Mouse (Mus musculus) kidney, embryonic 14.5 days (tissue): ENCODE measurements around the gene Dnaaf5. TPM values are rescaled to one million over a fixed set of nuclear protein-coding genes. Genes with fewer than 3 reads are reported as not detected.

Source experiments
- ATAC-seq: fragments of 200-750 bp; cut with Nextera tagmentation; 2 replicates; pipeline ENCODE4 v1.8.0; 2017; ENCODE audit warnings: moderate number of reproducible peaks, mild to moderate bottlenecking, moderate TSS enrichment, moderate library complexity; ENCODE audit not compliant: low FRiP score, low TSS enrichment
- H3K27ac ChIP-seq: fragments of 300-500 bp; sonication (generic); 2 replicates; pipeline ENCODE4 v1.5.1; 2014; ENCODE audit warnings: low read depth, mild to moderate bottlenecking, low read length, moderate library complexity, mixed read lengths
- H3K27me3 ChIP-seq: fragments of 300-500 bp; sonication (generic); 2 replicates; pipeline ENCODE4 v1.6.1; 2014; ENCODE audit warnings: mild to moderate bottlenecking, low read length; ENCODE audit not compliant: control insufficient read depth, insufficient read depth
- H3K36me3 ChIP-seq: fragments of 300-500 bp; sonication (generic); 2 replicates; pipeline ENCODE4 v1.6.1; 2014; ENCODE audit warnings: low read length, mixed read lengths; ENCODE audit not compliant: control insufficient read depth, insufficient read depth
- H3K4me1 ChIP-seq: fragments of 300-500 bp; sonication (generic); 2 replicates; pipeline ENCODE4 v1.6.1; 2014; ENCODE audit warnings: low read length, mixed read lengths; ENCODE audit not compliant: control insufficient read depth, insufficient read depth
- H3K4me2 ChIP-seq: fragments of 300-500 bp; sonication (generic); replicated peaks from 2 replicates; pipeline ENCODE4 v1.6.1; 2014; ENCODE audit warnings: low read depth, mild to moderate bottlenecking, low read length
- H3K4me3 ChIP-seq: fragments of 300-500 bp; sonication (generic); 2 replicates; pipeline ENCODE4 v1.5.1; 2014; ENCODE audit warnings: mild to moderate bottlenecking, low read length
- H3K9ac ChIP-seq: fragments of 300-500 bp; sonication (generic); 2 replicates; pipeline ENCODE4 v1.6.1; 2014; ENCODE audit warnings: low read depth, mild to moderate bottlenecking, low read length, moderate library complexity
- H3K9me3 ChIP-seq: fragments of 300-500 bp; sonication (generic); 2 replicates; pipeline ENCODE4 v1.6.1; 2016; ENCODE audit warnings: low read length; ENCODE audit not compliant: control insufficient read depth
- WGBS: fragments of 180-500 bp; shearing (Covaris S2); extraction: QIAGEN DNeasy Blood & Tissue Kit; methylation state at CpG from one replicate; pipeline ENCODE4 v1.1.7; 2014; 5-methylcytosine and 5-hydroxymethylcytosine counted together
- polyA plus RNA-seq: library from polyadenylated mRNA; unstranded; fragments of >200 nt; fragmentation: Nextera tagmentation; extraction: Ambion mirVana; gene quantifications from 2 replicates; pipeline ENCODE4 v1.2.1, GENCODE M21; 2014

Dnaaf5 gene
- polyA plus RNA-seq, 1 experiment from 2014 or later: 11.5 TPM

DNA sequence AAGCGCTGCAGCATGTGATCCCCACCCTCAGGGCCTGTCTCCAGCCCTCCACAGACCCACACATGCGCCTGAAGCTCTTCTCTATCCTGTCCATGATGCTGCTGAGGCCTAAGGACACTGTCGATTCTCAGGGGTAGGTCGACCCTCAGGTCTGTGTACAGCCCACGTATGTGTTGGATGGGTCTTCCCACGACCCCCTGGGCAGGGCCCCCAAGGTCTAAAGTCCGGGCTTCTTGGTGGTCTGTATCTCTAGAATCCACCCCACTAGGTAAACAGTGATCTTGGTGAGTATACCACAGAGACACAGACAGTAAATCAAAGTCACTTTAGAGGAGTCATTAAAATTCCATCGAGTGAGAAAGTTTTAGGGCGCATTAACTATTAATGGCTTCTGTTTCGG is 24.1 kb downstream of the Dnaaf5 start:
- Histone ChIP-seq H3K36me3 (peaks cover 50% of the 10 kb centered on the region), H3K9ac (peak overlapping the region; percentile 34; the same call in 1 of the 2 replicates), H3K4me1 (peaks cover 20% of the 10 kb centered on the region), H3K4me2 (no peak overlapping the region), H3K27me3 (no peaks in the 10 kb centered on the region), H3K9me3 (no peaks in the 10 kb centered on the region), H3K27ac (peak overlapping the region; percentile 88), H3K4me3 (no peak overlapping the region)
- 12% methylated on average over 10 of the region's 10 CpGs for WGBS
- peak; percentile 59 for ATAC-seq

GRCm38 (mm10) chr5:139174556-139175547 is 24.8 kb downstream of the Dnaaf5 start:
- Histone ChIP-seq H3K9me3 (no peaks in the 10 kb centered on the region), H3K4me1 (peaks cover 20% of the 10 kb centered on the region), H3K36me3 (peaks cover 52% of the 10 kb centered on the region), H3K27me3 (no peaks in the 10 kb centered on the region), H3K4me3 (no peak overlapping the region), H3K27ac (peak overlapping the region; percentile 88), H3K9ac (no peak overlapping the region), H3K4me2 (no peak overlapping the region)
- WGBS: 13% methylated on average over 10 of the region's 10 CpGs
- ATAC-seq: peak; percentile 78

DNA sequence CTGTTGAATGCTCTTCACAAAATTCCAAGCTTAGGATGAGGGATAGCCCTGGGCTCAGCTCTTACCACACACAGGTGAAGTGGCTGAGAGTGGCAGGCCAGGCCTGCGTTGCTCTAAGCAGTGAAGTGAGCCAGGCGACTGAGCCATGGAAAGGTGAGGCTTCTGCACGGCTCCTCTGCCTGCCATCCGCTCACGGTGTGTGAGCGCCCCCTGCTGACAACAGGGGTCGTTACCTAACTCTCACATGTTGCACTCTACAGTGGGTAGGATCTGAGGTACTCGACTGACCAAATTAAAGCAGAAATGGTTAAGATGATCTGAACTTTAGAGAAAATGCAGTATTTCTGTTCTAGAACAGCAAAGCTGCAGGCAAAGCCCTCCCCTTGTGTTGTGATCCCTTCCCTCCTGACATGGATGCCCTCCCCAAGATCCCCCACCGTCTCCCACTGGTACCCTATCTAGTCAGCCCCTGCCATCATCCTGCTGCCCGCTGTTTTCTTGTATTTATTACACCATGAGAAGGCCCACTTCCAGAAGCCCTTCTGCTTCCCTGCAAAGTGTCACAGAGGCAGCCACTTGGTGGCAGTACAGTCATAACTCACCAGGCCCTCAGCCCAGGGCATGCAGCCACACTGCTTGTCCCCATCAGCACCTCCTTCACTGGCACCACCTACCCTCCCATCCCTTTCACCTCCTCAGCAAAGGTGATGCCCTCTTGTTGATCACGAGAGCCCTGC is 29.0 kb downstream of the Dnaaf5 start:
- peak; percentile 50 for ATAC-seq
- Histone ChIP-seq H3K4me3 (no peak overlapping the region), H3K9me3 (no peaks in the 10 kb centered on the region), H3K36me3 (peaks cover 60% of the 10 kb centered on the region), H3K27ac (no peak overlapping the region), H3K4me1 (peaks cover 17% of the 10 kb centered on the region; the same call in 1 of the 2 replicates), H3K4me2 (no peak overlapping the region), H3K27me3 (no peaks in the 10 kb centered on the region), H3K9ac (no peak overlapping the region)
- WGBS: 29% methylated on average over 11 of the region's 11 CpGs

DNA sequence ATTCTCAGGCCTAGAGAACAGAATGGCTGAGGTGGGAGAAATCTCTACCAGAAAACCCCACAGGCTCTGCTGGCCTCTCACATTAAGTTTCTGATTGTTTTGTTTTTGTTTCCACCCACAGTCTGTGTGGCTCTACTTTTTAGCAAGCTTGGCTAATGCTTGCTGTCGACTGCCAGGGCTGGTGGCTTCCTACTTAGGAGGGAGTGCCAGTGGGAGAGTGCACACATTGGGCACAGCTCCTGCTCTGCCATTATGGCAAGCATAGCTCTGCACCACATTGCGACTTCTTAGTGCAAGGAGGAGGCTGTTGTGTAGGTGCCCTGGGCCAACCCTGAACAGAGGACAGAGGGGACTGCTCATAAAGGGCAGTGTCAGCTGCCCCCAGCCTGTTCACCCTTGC is 33.1 kb downstream of the Dnaaf5 start:
- no peak overlapping the region for H3K9ac ChIP-seq
- no peak overlapping the region for H3K4me2 ChIP-seq
- H3K36me3 ChIP-seq: peaks cover 74% of the 10 kb centered on the region
- no peaks in the 10 kb centered on the region for H3K27me3 ChIP-seq
- no peaks in the 10 kb centered on the region for H3K4me1 ChIP-seq
- ATAC-seq: no peak
- 86% methylated on average over 2 of the region's 2 CpGs for WGBS
- no peaks in the 10 kb centered on the region for H3K9me3 ChIP-seq
- no peak overlapping the region for H3K4me3 ChIP-seq
- H3K27ac ChIP-seq: no peak overlapping the region

GRCm38 (mm10) chr5:139183601-139184000 is 33.6 kb downstream of the Dnaaf5 start:
- Histone ChIP-seq H3K9me3 (no peaks in the 10 kb centered on the region), H3K27me3 (no peaks in the 10 kb centered on the region), H3K27ac (no peak overlapping the region), H3K4me3 (no peak overlapping the region), H3K36me3 (peaks cover 70% of the 10 kb centered on the region), H3K4me2 (no peak overlapping the region), H3K9ac (no peak overlapping the region), H3K4me1 (no peaks in the 10 kb centered on the region)
- ATAC-seq: no peak
- 90% methylated on average over 9 of the region's 9 CpGs for WGBS

DNA sequence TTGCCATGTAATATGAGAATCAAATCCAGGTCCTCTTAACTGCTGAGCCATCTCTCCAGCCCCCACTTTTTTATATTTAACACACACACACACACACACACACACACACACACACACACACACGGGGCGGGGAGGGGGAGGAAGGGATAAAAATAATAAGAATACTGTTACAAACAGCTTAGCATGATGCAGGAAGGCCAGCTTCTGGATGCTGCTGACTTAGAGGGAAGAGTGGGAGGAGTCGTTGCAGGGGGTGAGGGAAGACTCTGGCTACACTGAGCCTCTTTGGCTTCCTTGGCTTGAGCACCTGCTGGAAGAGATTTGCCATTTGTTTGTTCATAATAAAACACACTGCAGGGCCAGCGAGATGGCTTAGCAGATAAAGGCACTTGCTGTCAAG is 34.9 kb downstream of the Dnaaf5 start:
- WGBS: 64% methylated on average over 4 of the region's 4 CpGs
- H3K36me3 ChIP-seq: peaks cover 67% of the 10 kb centered on the region

GRCm38 (mm10) chr5:139189726-139190125 is 39.7 kb downstream of the Dnaaf5 start:
- WGBS: over 99% methylated on average over 5 of the region's 5 CpGs
- ATAC-seq: no peak
- H3K36me3 ChIP-seq: peaks cover 23% of the 10 kb centered on the region

More for the DNA sequence above, 34.9 kb downstream of the Dnaaf5 start:
- no peak for ATAC-seq
- Histone ChIP-seq H3K9ac (no peak overlapping the region), H3K4me3 (no peak overlapping the region), H3K27me3 (no peaks in the 10 kb centered on the region), H3K9me3 (no peaks in the 10 kb centered on the region), H3K4me2 (no peak overlapping the region), H3K27ac (no peak overlapping the region), H3K4me1 (no peaks in the 10 kb centered on the region)

GRCm38 (mm10) chr5:139190958-139191357 is 40.9 kb downstream of the Dnaaf5 start:
- H3K9ac ChIP-seq: no peak overlapping the region
- H3K4me2 ChIP-seq: no peak overlapping the region
- H3K4me3 ChIP-seq: no peak overlapping the region
- 78% methylated on average over 5 of the region's 5 CpGs for WGBS
- H3K36me3 ChIP-seq: peaks cover 15% of the 10 kb centered on the region; the same call in 1 of the 2 replicates
- H3K27me3 ChIP-seq: no peaks in the 10 kb centered on the region
- no peak for ATAC-seq
- no peaks in the 10 kb centered on the region for H3K4me1 ChIP-seq
- H3K27ac ChIP-seq: no peak overlapping the region
- no peaks in the 10 kb centered on the region for H3K9me3 ChIP-seq

More at GRCm38 (mm10) chr5:139189726-139190125, 39.7 kb downstream of the Dnaaf5 start:
- no peaks in the 10 kb centered on the region for H3K4me1 ChIP-seq
- no peaks in the 10 kb centered on the region for H3K27me3 ChIP-seq
- no peak overlapping the region for H3K27ac ChIP-seq
- no peak overlapping the region for H3K4me3 ChIP-seq
- H3K9me3 ChIP-seq: no peaks in the 10 kb centered on the region
- no peak overlapping the region for H3K4me2 ChIP-seq
- no peak overlapping the region for H3K9ac ChIP-seq
